Mouse (Mus musculus) left cerebral cortex, postnatal 36 days (tissue): ENCODE measurements at regions not wholly inside any gene's neighbourhood (a gene's known extent, or its start where the extent isn't known, plus 50 kb on each side); places are given as distances from the start of the nearest gene placed in this dataset.

Source experiments
- DNase-seq, 2 experiments: peaks; one replicate each; pipeline ENCODE4 v3.0.0; 2021 to 2022; ENCODE audit warnings: low spot score in 2 of 2, mixed read lengths in 1 of 2
- intact Hi-C: fragments of 180-260 bp; cut with DNase I; formaldehyde crosslinking; loops from one replicate; pipeline ENCODE4 v1.15.1; 2025

DNA sequence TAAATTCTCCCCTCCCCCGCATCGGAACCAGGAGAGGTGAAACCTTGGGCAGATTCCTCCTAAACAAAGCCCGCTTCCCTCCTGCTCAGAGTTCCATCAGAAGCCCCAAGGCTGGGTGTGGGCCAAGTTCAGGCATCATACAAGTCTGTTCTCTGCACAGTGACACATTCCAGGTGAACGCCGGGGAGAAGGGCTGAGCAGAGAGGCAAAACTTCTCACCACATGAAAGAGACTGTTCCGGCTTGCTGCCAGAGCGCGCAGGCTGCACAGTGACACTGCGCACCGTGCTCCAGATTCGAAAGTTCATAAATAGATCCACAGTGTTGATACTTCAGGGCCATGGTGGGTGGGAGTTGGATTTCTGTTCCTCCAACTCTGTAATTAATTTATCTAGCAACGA, 171.1 kb upstream of the Rpl34 start:
- intact Hi-C loops = no loop called here
- DNase-seq = no peak

DNA sequence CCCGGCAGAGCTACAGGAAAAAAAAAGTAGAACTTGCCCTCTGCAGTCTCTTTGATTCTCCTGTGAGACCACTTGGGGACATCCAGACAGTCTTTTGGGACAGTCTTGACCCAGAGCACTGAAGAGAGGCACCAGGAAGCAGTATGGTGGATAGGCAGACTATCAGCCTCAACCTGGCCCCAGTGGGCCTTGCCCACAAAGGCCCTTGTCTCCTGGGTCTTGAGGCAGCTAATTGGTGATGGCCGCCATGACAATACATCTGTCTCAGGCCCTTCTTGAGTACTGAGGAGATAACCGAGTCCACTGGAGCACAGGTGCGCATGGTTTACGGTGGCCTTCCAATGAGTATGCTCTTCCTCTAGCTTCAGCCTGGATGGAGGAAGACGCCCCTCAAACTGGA, 170.6 kb upstream of the Rpl34 start:
- intact Hi-C loops = no loop called here
- no peak for DNase-seq

DNA sequence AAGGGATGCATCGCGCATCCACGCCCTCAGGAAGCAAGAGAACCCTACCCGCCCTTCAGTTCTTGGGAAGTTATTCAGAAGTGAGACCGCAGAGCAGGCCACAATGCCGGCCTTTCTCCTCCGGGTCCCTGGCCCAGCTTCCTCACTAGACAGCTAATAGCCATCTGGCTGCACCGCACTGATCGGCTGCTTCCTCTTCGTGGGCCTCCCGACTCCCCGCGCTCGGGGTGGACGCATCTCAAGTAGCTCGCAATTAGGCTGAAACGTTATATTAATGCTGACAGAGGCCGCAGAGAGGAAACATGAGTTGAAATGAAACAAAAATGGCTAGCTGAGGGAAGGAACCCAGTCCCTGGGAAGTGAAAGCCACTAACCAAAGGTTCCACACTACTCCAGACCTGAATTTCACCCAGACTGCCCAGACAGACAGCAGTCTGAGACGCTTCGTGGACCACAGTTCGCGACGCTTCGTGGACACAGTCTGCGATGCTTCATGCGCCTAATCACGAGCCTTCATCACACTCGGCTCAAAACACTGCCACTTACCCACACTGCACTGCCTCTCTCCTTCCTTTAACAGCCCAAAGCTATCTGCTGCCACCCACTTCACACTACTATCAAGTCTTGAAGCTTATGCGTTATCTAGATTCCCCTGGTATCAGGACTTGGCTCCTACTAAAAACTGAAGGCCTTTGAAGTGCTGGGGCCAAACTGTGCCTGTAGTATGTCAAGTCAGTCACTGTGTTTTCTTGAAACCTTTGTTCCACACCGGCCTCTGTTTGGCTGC, 170.0 kb upstream of the Rpl34 start:
- DNase-seq = peak in 1 of 2 experiments; percentile 8
- intact Hi-C loops = no loop called here

DNA sequence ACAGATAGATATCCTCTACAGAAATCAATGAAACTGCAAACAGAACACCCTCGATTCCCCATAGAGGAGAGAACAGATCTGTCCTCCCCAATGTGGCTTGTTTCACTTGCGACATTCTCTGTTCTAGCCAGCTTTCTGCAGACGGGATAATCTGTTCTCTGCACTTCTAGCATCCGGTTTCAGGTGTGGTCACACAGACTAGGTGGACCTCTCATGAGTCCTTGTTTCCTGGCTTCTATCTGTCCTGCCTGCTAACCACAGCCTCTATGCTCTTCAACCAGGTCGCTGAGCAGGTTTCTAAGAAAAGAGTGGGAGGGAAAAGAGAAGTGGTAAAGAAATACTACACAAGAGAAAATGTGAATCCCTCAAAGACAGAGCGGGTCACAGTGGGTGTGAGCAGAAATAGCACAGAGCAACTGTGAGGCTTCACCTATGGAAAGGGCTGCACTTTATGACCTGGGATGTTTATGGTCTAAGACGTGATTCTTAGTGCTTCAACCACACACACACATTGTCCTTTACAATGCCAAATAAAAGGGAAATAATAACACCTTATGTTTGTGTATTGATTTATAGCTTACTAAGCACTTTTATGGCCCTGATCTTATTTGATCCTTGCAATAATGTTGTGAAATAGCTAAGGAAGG, 164.1 kb upstream of the Rpl34 start:
- intact Hi-C loops = no loop called here
- no peak for DNase-seq

DNA sequence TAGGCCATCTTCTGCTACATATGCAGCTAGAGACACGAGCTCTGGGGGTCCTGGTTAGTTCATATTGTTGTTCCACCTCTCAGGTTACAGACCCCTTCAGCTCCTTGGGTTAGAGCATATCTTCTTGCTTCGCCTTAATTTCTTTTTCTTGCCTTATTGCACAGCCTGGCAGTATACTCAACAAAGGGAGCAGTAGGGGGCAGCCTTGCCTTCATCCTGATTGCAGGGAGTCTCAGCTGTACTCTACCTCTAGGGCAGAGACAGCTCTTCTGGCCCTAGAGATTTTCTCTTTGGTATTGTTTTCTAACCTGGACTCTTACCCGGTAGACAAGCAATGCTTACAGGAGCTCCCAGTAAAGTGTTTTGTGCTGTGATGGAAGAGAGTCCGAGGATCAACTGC, 161.1 kb upstream of the Rpl34 start:
- no peak for DNase-seq
- intact Hi-C loops = no loop called here

DNA sequence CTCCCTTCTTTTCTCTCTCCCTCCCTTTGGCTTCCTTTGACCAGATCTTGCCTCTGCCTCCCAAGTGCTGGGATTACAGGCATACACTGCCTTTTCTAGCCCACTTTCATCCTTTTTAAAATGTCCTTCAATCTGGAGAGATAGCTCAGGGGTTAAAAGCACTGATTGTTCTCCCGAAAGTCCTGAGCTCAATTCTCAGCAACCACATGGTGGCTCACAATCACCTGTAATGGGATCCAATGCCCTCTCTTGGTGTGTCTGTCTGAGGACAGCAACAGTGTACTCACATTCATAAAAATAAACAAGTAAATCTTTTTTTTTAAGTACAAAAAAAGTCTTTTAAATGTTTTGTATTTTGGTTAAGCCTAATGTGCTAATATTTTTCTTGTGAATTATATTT, 158.4 kb upstream of the Rpl34 start:
- intact Hi-C loops = no loop called here
- no peak for DNase-seq

DNA sequence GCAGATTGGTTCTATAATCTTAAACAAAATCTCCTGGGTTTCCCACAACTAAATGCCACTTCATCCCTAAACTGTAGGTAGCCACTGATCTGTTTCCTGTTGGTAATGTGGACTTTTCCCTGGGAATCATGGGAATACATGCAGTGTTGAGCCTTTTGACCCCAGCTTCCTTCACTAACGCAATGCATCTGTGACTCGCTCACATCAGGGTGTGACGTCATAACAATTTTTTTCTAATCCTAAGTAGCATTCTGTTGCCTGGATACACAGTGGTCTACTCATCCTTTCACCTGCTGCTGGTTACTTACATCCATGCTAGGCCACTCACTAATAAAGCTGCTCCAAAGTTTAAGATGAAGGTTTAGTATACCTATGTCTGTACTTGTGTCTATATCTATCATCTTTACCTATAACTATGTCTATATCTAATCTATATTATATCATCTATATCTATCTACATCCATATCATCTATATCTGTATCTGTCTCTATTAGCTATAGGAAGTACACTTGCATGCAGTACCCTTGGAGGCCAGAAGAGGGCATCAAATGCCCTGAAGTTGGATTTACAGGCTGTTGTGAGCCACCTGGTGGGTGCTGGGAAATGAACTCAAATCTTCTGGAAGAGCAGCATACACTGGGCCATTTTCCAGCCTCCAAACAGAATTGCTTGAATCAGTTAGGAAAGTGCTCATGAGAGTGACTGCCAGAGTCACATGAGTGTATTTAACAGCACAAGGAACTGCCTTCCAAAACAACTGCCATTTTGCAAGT, 157.5 kb upstream of the Rpl34 start:
- intact Hi-C loops = no loop called here
- DNase-seq = no peak

DNA sequence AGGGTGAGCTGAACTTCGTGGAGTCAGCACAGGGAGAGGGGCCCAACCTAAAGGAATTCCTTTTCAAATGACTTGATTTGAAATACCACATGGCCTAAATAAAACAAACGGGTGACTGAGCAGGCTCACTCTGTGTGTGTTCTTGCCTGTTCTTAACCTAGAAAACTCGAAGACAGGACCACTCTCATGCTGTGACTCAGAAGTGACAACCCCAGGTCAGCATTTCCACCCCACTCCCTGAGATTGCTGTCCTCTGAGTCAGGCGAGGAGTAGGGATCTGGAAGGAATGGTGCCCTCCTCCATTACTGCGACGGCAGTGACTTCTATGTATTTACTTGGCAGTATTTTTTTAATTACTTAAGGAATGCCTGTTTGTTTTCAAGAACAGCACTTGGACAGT, 155.8 kb upstream of the Rpl34 start:
- DNase-seq = no peak
- intact Hi-C loops = no loop called here

DNA sequence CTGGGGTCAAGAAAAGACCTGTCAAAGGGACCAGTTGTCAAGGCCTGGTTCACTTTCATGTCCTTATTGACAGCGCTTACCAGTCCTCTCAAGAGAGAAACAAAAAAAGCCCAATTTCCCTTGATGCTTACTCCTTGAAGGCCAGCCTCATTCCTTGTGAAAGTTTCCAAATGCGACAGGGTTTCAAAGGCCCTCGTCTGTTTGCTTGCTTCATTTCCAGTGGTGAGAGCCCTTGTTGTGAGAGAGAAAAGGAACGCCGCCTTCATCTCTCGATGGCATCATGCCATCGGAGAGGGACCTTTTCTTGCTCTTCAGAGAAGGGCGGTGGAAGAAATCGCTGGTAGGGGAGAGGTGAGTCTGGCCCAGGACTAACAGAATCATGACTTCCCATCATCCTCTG, 154.2 kb upstream of the Rpl34 start:
- no peak for DNase-seq
- intact Hi-C loops = no loop called here

DNA sequence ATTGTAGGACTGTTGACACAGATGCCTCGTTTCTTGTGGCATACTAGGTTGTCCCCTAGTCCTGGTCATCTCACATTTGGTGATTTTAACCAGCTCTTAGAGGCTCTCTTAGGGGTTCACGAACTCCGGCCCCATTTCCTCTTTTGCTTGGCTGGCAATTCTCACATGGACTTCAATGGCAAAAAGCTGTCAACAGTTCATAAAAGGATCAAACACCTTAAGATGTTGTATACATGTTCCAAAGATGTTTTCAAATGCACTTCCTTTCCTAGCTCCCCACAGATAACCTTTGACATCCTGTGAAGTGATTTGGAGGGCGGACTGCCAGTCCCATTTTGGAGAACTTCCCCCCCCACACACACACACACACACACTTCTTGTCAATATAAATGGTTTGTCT, 153.7 kb upstream of the Rpl34 start:
- no peak for DNase-seq
- intact Hi-C loops = no loop called here

DNA sequence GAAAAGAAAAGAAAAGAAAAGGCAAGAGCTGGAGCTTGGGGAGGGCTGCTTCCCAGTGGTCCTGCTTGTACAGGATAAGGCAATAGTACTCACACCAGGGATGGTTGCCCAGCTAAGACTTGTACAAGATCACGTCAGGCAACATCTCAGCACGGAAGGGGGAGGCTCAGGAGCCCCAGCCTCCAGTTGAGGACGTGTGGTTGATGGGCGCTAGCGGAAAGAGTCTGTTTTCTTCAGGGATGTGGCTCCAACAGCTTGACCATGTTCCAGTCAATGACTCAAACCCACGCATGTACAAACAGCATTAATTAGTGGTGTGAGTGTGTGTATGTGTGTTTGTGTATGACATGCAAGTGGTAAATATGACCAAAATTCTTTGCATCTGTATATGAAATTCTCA, 153.1 kb upstream of the Rpl34 start:
- no peak for DNase-seq
- intact Hi-C loops = no loop called here

DNA sequence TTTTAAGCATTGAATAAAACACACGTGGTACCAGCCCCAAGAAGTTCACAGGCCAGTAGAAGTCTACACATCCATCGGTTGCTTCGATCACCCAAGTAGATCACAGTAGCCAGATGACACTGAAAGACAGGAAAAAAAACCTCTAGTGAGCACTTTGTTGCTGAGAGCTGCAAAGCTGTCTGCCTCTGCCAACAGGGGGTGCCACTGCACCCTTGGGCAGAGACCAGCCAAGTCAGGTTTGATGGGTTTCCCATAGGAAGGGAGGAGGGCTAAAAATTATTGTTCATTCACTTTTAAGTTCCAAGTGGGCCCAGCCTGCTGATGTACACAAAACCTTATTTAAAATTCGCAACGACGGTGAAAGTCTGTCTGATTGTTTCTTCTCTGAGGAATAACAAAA, 150.3 kb upstream of the Rpl34 start:
- intact Hi-C loops = no loop called here

DNA sequence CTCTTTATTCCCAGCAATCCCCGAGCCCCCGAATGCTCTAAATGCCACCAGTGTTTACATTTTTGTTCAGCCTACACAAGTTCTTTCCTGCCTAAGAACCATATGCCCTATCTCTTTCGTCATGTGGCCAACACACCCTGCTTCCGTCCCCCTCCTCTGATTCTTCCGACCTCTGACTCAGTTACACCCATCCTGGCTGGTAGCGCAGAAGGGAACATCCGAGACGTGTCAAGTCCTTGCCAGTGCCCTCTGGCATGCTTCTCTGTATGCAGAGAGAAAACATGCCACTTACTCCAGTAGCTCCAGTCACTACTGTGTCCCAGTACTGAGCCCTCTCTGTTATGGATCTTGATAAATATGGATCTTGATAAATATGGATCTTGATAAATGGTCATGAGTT, 149.3 kb upstream of the Rpl34 start:
- intact Hi-C loops = no loop called here
- DNase-seq = no peak

More for the DNA sequence above, 150.3 kb upstream of the Rpl34 start:
- no peak for DNase-seq

DNA sequence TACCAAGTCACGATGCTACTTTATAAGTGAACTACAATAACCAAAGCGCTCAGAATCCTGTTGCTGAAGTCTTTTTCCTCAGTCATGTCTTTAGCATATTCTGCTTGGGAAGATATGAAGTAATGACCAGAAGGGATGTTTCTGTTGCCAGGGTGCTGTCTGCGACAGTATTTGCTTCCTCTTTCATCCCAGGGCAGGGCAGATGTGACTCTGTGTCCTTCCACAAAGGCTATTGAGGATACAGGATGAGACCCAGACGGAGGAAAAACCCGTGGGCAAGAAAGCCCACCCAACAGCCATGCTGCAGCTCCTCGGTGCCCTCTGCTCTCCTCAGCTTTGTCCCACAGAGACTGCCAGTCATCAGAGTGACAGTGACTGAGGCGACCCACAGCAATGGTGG, 148.6 kb upstream of the Rpl34 start:
- DNase-seq = no peak
- intact Hi-C loops = no loop called here

DNA sequence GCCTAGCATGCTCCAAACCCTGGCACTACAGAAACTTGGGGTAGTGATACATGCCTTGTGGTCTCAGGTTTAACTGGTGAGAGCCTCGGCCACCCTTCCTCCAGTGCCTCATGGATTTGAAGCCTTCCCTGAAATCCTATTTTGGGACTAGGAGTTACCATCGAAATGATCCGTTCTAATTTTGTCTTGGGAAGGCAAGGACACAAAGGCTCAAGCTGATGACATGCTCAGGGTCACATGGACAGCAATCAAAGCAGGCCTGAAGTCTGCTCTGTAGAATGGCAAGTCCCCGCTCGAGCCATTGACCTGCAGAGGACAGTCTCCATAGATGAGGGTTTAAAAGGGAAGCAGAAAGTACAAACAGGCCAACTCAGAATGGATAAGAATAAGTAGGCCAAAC, 147.8 kb upstream of the Rpl34 start:
- intact Hi-C loops = no loop called here
- DNase-seq = no peak

DNA sequence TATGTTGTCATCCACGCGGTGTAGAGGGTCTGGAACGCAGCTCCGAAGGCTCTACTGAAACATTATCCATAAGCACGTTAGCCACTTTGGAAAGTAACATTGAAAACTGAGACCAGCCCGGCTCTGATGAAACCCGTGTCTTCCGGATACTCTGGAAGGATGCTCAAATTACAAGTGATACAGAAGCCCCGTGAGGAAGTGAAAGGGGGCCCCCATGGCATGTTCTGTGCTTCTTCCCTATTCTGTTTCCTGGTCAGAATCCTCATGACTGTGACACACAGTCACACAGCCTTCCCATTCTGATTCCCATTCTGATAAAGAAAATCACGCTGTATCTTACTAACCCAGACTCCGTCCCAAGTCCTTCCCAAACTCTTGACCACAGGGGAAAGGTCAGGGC, 143.5 kb upstream of the Rpl34 start:
- intact Hi-C loops = no loop called here
- DNase-seq = no peak

DNA sequence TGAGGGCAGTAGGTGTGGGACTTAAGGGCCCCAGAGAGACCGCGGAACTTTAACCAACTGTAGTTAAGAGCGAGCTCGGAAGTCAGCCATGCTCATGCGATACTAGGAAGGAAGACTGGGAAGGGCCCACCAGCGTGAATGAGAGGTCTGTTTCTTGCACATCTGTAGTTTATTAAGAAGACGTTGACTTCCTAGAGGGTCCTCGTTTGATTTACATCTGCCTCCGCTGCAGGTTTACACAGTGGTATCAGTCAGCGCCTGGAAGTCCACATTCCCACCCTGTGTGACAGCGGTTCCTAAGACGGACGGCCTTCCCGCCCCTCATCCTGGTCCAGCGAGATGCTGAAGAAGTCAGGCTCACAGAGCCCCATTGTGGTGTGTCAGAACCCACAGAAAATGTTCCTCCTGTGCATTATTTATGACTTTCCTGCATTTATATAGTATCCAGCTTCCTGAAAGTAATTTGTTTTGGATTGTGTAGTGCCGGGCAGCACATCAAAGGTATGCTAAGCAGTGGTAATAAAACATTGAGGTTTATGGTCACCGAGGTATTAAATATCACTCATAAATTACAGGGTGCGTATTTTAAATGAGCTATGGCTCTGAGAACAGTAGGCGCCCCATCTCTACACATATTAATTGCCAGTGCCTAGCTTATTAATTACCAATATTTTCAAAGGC, 136.9 kb upstream of the Rpl34 start:
- intact Hi-C loops = no loop called here
- no peak for DNase-seq

DNA sequence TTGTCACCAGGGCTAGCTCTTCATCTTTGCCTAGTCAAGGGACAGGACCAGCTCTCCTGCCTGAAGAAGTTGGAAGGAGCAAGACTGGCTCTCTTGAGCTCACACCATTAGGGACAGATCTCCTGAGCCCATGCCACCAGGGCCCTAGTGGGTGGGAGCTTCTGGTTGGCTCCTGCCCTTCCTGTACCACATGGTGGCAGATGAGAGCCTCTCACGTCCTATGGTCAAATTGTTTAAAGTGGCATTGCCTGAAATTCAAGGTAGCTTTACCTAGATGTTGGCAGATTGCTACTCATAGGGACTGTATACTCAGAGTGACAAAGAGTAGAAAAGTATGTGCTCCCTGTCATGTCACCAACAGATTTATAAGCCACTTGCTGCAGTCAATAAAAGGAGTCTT, 134.6 kb upstream of the Rpl34 start:
- intact Hi-C loops = no loop called here
- DNase-seq = no peak

DNA sequence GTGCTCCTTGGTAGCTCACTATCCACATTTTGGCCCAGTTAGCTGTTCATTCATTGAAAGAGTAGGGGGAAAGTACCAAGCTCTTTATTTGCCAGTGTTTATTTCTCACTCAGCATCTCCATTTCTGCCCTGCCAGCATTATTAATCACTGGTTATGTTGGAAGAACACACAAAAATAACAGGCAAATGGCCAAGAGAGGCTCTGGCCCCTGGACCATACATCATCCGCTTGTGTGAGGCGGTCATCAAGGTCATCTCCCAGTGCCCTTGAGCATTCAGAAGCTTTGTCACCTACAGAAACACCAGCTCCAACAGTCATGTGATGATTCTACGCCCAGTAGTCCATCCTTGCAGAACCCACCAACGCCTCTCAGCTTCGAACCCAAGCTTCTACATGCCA, 133.2 kb upstream of the Rpl34 start:
- intact Hi-C loops = no loop called here
- no peak for DNase-seq

DNA sequence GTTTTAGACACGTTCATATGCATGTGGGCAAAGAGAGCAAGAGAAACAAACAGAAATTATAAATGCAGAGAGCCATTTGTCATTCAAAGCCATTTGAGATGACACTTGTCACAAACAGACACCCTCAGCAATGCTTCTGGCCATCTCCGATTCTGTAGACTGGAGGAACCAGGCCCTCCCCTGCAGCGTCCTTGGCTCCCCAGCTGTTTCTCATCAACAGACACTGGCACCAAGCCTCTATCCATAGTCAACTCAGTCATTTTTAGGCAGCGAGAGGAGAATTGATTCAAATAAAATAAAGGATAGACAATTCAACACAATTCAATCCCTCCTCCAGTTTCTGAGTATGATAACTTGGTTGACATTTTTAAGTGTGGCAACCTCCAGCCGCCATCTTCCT, 130.1 kb upstream of the Rpl34 start:
- intact Hi-C loops = no loop called here
- no peak for DNase-seq
